Mouse (Mus musculus) lung, postnatal 0 days (tissue): ENCODE measurements around the gene Cd9.

Source experiments
- CTCF ChIP-seq: IDR thresholded peaks from 2 replicates; pipeline ENCODE4 v1.5.1; 2016; ENCODE audit warnings: antibody characterized with exemption, mild to moderate bottlenecking
- EP300 ChIP-seq: IDR thresholded peaks from 2 replicates; pipeline ENCODE4 v1.6.1; 2016; ENCODE audit warnings: antibody characterized with exemption, mild to moderate bottlenecking, control low read depth

DNA sequence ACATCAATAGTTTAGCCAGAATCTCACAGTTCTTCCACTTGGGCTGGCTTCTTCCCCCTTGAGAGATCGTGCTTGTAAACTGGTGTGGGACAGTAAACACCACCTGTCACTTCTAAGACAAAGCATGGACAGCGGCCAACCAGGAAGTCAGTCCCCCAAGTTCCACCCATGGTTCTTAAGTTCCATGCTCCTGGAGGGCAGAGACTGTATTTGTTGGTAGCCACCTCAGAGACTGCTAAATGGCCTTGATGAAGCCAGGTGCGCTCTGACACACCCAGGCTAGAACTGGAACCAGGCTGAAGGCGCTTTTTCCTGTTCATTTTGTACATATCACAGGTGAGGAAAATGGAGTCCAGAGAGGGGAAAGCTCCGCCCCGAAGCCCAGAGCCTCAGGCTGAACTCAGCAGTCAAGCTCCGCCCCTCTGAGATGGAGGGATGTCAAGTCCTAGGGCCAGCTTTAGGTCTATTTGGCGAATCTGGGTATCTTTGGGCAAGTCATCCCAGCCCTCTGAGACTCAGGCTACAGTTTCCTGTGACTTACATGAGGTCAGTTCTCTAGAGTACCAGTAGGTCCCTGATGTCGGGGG is 34.1 kb upstream of the Cd9 start:
- no peak for TF ChIP-seq EP300
- TF ChIP-seq CTCF = no peak
